Mouse (Mus musculus) testis, adult 2 months (tissue): Measurements from ENCODE around the gene Rbm24.

ENCODE experiments used
- CTCF ChIP-seq: fragments of 200-500 bp; IDR thresholded peaks from 2 replicates; pipeline ENCODE4 v1.5.1; 2012; ENCODE audit warnings: low read depth, mild to moderate bottlenecking, inconsistent platforms, low read length, moderate library complexity; ENCODE audit not compliant: control insufficient read depth, insufficient read depth, insufficient replicate concordance
- POLR2A ChIP-seq: fragments of 200-500 bp; IDR thresholded peaks from 2 replicates; pipeline ENCODE4 v1.6.1; 2012; ENCODE audit warnings: low read depth, mild to moderate bottlenecking, inconsistent platforms, low read length, moderate library complexity; ENCODE audit not compliant: control insufficient read depth

GRCm38 (mm10) chr13:46438960-46439359, 20.7 kb downstream of the Rbm24 start:
- TF ChIP-seq CTCF = no peak
- TF ChIP-seq POLR2A = no peak
